Mouse (Mus musculus) colon, adult 2 months (tissue): ENCODE results near the gene Gm21775. TPM values are rescaled to one million over a fixed set of nuclear protein-coding genes. Genes with fewer than 3 reads are reported as not detected.

Experiments
- polyA plus RNA-seq: library from polyadenylated mRNA; depleted of rRNA; stranded (reverse); fragments of >200 nt; gene quantifications from 2 replicates; pipeline ENCODE4 v1.2.3, GENCODE M21; 2012; rRNA removed

Gm21775 gene
- polyA plus RNA-seq, result not detected in 2 replicates

DNA sequence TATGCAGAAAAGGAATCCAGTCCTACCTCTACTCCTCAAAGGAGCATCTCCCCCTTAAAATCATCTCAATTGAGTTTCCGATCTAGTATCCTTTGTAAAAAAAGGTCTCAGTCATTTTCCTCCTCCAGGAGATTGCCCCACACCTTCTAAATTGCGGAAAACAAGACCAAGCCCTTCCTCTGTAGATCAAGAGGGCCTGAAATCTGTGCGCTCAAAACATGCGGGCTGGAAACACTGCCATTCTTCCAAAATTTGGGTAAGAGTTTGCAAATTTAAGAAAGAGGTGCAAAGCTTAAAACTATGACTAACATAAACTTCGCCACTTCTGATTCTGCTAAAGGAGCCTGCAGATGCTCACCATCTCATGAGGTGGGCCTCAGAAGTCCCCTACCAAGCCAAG lies at the start of gene Gm21775:
Gene Gm21775 (plus strand): TSS at position 301 of the 400 bp plus-strand sequence.

GRCm38 (mm10) chrY:10535942-10536341 lies 17.3 kb upstream of the Gm21775 start, which contains the start of gene Gm20737:
Gene Gm20737 (minus strand): TSS chrY:10536042.

Other genes starting within 250 kb of the Gm21775 start
- not detected in 2 replicates for gene Gm20834, start 228.9 kb upstream of the Gm21775 start, polyA plus RNA-seq
- not detected in 2 replicates for gene Gm28510, start 140.7 kb upstream of the Gm21775 start, polyA plus RNA-seq
- not detected in 2 replicates for gene Gm20737, start 17.4 kb upstream of the Gm21775 start, polyA plus RNA-seq
- gene Gm21900, start 62.9 kb downstream of the Gm21775 start, polyA plus RNA-seq, result not detected in 2 replicates
- gene Gm20777, start 199.0 kb downstream of the Gm21775 start, polyA plus RNA-seq, result not detected in 2 replicates